Mouse (Mus musculus) megakaryocyte-erythroid progenitor cell, adult 5 weeks (primary cell): Measurements from ENCODE around the gene Cmtm2b. TPM values are rescaled to one million over a fixed set of nuclear protein-coding genes. Genes with fewer than 3 reads are reported as not detected.

Experiments
- polyA plus RNA-seq: library from polyadenylated mRNA; stranded (reverse); fragments of >175 nt; gene quantifications from 2 replicates; pipeline ENCODE4 v1.2.3, GENCODE M21; 2012

The Cmtm2b gene
- polyA plus RNA-seq, result not detected in 2 replicates

GRCm38 (mm10) chr8:104321930-104322329, at the start of gene Cmtm2b:
Cmtm2b (plus strand) TSS chr8:104322230.

GRCm38 (mm10) chr8:104293081-104293480, 28.9 kb upstream of the Cmtm2b start, which contains the start of gene Cmtm2a:
Cmtm2a (minus strand) TSS chr8:104293181.

DNA sequence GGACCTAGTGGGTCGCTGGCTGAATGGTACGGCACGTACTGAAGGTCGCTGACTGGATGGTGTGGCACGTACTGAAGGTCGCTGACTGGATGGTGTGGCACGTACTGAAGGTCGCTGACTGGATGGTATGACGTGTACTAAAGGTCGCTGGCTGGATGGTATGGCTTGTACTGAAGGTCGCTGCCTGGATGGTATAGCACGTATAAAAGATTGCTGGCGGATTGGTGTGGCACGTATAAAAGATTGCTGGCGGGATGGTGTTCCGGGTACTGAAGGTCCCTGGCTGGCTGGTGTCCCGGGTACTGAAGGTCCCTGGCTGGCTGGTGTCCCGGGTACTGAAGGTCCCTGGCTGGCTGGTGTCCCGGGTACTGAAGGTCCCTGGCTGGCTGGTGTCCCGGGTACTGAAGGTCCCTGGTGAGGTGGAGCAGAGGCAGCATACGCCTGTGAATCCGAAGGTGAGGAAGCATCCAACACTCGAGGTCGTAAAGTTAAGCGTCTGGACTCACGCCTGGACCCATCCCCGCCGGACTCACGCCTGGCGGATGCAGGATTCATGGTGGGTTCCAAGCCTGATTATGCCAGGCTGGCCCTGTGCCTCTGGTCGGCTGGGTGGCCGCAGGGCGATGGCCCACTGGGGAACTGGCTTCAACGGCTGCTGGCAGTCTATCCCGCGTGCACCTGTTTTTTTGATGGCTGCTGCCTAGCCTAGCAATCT, 12.4 kb upstream of the Cmtm2b start, which contains the start of the genes Gm45711 and Cmtm1:
Gene Gm45711 (minus strand): TSS at position 641 of the 715 bp plus-strand sequence.
Gene Cmtm1 (minus strand): TSS at position 705 of the 715 bp plus-strand sequence.

GRCm38 (mm10) chr8:104321267-104321666, 763 bp upstream of the Cmtm2b start, which contains the start of gene Gm11020:
Gm11020 (plus strand) TSS chr8:104321567.

DNA sequence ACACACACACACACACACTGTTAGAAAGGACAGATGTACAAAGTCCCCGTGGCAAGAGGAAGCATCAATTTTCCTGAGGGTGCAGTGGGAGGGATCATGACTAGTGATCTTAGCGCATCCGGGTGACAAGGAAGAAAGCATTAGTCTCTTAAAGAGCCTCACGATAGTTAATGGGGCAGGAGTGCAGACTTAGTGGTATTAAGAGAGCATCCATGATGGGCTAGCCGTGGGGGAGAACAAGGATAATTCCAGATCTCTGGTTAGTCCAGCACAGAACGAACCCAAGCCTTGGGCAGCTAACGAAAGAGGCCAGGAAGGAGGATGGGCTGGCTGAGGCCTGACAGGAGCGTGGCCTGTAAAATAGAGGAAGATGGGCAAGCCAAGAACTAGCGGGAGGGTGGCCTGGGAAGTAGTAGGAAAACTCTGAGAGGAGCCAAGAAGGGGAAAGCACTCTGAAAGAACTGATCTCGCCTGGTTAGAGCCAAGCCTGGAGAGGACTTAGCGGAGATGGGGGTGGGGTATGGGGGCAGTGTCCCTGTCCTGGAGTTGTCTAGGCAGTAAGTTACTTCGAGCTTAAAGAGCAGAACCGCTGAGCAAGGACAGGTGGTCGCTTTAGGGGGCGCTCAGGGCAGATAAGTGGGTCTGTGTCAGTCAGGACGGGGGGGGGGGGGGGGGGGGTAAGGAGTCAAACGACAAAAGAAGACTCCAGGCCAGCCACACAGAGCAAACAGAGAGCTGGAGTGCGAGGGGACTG, 17.4 kb downstream of the Cmtm2b start, which contains the start of gene Cmtm3:
Gene Cmtm3 (plus strand): TSS at position 182 of the 754 bp plus-strand sequence.

Other genes starting within 250 kb of the Cmtm2b start
- 0.01 TPM in 1 of 2 replicates, not detected in the other for gene Cdh5, start 220.6 kb upstream of the Cmtm2b start, polyA plus RNA-seq
- gene Bean1, start 151.8 kb upstream of the Cmtm2b start, polyA plus RNA-seq, result not detected in 2 replicates
- 15.8 and 17.6 TPM in 2 replicates for gene Tk2, start 73.7 kb upstream of the Cmtm2b start, polyA plus RNA-seq
- 6.2 and 11.1 TPM in 2 replicates for gene Cklf, start 71.4 kb upstream of the Cmtm2b start, polyA plus RNA-seq
- not detected in 2 replicates for gene Cmtm2a, start 29.0 kb upstream of the Cmtm2b start, polyA plus RNA-seq
- not detected in 2 replicates for gene Gm45711, start 12.1 kb upstream of the Cmtm2b start, polyA plus RNA-seq
- gene Cmtm1, start 12.1 kb upstream of the Cmtm2b start, polyA plus RNA-seq, result not detected in 2 replicates
- gene Gm11020, start 663 bp upstream of the Cmtm2b start, polyA plus RNA-seq, result not detected in 2 replicates
- 79.5 and 81.5 TPM in 2 replicates for gene Cmtm3, start 17.2 kb downstream of the Cmtm2b start, polyA plus RNA-seq
- 0.90 and 0.96 TPM in 2 replicates for gene Cmtm4, start 73.6 kb downstream of the Cmtm2b start, polyA plus RNA-seq
- 13.9 and 20.8 TPM in 2 replicates for gene Dync1li2, start 120.8 kb downstream of the Cmtm2b start, polyA plus RNA-seq
- gene Terb1, start 187.7 kb downstream of the Cmtm2b start, polyA plus RNA-seq, result 0.03 TPM in 1 of 2 replicates, not detected in the other
- gene Nae1, start 212.4 kb downstream of the Cmtm2b start, polyA plus RNA-seq, result 7.5 and 9.9 TPM in 2 replicates
- gene Car7, start 212.5 kb downstream of the Cmtm2b start, polyA plus RNA-seq, result 0.45 and 0.70 TPM in 2 replicates